Mouse (Mus musculus) CH12.LX (cell line): ENCODE results near the gene Eif3a. TPM values are rescaled to one million over a fixed set of nuclear protein-coding genes. Genes with fewer than 3 reads are reported as not detected.

Source experiments
- DNase-seq: peaks from one replicate; pipeline ENCODE4 v3.0.0-alpha.2; 2013; ENCODE audit errors: extremely low read depth
- H3K27ac ChIP-seq: 2 replicates; pipeline ENCODE4 v1.5.1; 2012; ENCODE audit warnings: low read depth, mild to moderate bottlenecking, control low read depth, moderate library complexity; ENCODE audit not compliant: insufficient read depth
- H3K27me3 ChIP-seq: replicated peaks from 2 replicates; pipeline ENCODE3; 2012; ENCODE audit warnings: inconsistent platforms
- H3K36me3 ChIP-seq, 2 experiments: replicated peaks in 1 of 2; 2 replicates each; pipeline versions ENCODE3 to v1.6.1; 2012; ENCODE audit warnings: inconsistent platforms in 1 of 2, low read length in 1 of 2, mild to moderate bottlenecking in 1 of 2, mixed read lengths in 1 of 2, moderate library complexity in 1 of 2; ENCODE audit not compliant: control insufficient read depth in 1 of 2, insufficient read depth in 1 of 2
- H3K4me1 ChIP-seq, 2 experiments: 2 replicates each; pipeline ENCODE4 v1.6.1; 2012; ENCODE audit warnings: inconsistent platforms in 1 of 2, moderate library complexity in 1 of 2; ENCODE audit not compliant: insufficient read depth in 2 of 2, control insufficient read depth in 1 of 2
- H3K4me2 ChIP-seq: 2 replicates; pipeline ENCODE4 v1.6.1; 2012; ENCODE audit warnings: low read depth, mild to moderate bottlenecking, control low read depth; ENCODE audit not compliant: poor library complexity, insufficient read depth, severe bottlenecking
- H3K4me3 ChIP-seq, 3 experiments: fragments of 150-350 bp in 1 of 3; sonication (generic) in 1 of 3; replicated peaks in 1 of 3; 2 replicates each; pipeline versions ENCODE3 to v1.5.1; 2011 to 2012; ENCODE audit warnings: low read depth in 2 of 3, low read length in 2 of 3, mild to moderate bottlenecking in 2 of 3, moderate library complexity in 2 of 3, control low read depth in 1 of 3, improper control_type of control experiment in 1 of 3, inconsistent platforms in 1 of 3, mixed read lengths in 1 of 3; ENCODE audit not compliant: poor library complexity in 1 of 3
- H3K79me2 ChIP-seq: replicated peaks from 2 replicates; pipeline ENCODE4 v1.6.1; 2012; ENCODE audit warnings: mild to moderate bottlenecking, moderate library complexity; ENCODE audit not compliant: control insufficient read depth, poor library complexity, insufficient read depth, severe bottlenecking; ENCODE audit errors: extremely low read depth
- H3K9ac ChIP-seq: 2 replicates; pipeline ENCODE4 v1.6.1; 2012; ENCODE audit warnings: low read depth, mild to moderate bottlenecking, control low read depth, moderate library complexity; ENCODE audit not compliant: insufficient read depth
- H3K9me3 ChIP-seq: replicated peaks from 2 replicates; pipeline ENCODE3; 2012; ENCODE audit warnings: low read length, inconsistent platforms, mixed read lengths
- BHLHE40 ChIP-seq: IDR thresholded peaks from 2 replicates; pipeline ENCODE4 v1.6.1; 2011; ENCODE audit warnings: mild to moderate bottlenecking, low read depth, low read length, improper control_type of control experiment
- CHD1 ChIP-seq: IDR thresholded peaks from 2 replicates; pipeline ENCODE4 v1.6.1; 2012; ENCODE audit warnings: low read depth, low read length, improper control_type of control experiment, inconsistent platforms
- CTCF ChIP-seq, 2 experiments: IDR thresholded peaks in 1 of 2; conservative IDR thresholded peaks in 1 of 2; 2 replicates each; pipeline ENCODE4 v1.5.1; 2011 to 2012; ENCODE audit warnings: low read depth in 2 of 2, low read length in 2 of 2, improper control_type of control experiment in 1 of 2, inconsistent platforms in 1 of 2, mild to moderate bottlenecking in 1 of 2, moderate library complexity in 1 of 2
- EP300 ChIP-seq: IDR thresholded peaks from 2 replicates; pipeline ENCODE4 v1.6.1; 2011; ENCODE audit warnings: low read length, improper control_type of control experiment
- ETS1 ChIP-seq: conservative IDR thresholded peaks from 2 replicates; pipeline ENCODE4 v1.6.1; 2012; ENCODE audit warnings: low read depth, mild to moderate bottlenecking, inconsistent platforms, low read length, improper control_type of control experiment, moderate library complexity
- GABPA ChIP-seq: IDR thresholded peaks from 2 replicates; pipeline ENCODE4 v1.6.1; 2012; ENCODE audit warnings: low read depth, low read length, improper control_type of control experiment, inconsistent platforms; ENCODE audit not compliant: insufficient replicate concordance
- HCFC1 ChIP-seq: IDR thresholded peaks from 2 replicates; pipeline ENCODE4 v1.6.1; 2012; ENCODE audit warnings: low read depth, mild to moderate bottlenecking, inconsistent platforms, low read length, improper control_type of control experiment
- IRF4 ChIP-seq: IDR thresholded peaks from 2 replicates; pipeline ENCODE4 v1.6.1; 2014; ENCODE audit warnings: low read depth, mild to moderate bottlenecking, inconsistent platforms, low read length, improper control_type of control experiment
- JUN ChIP-seq: IDR thresholded peaks from 2 replicates; pipeline ENCODE4 v1.6.1; 2011; ENCODE audit warnings: low read depth, mild to moderate bottlenecking, low read length, improper control_type of control experiment, moderate library complexity; ENCODE audit not compliant: insufficient read depth
- JUND ChIP-seq: conservative IDR thresholded peaks from 2 replicates; pipeline ENCODE4 v1.6.1; 2011; ENCODE audit warnings: low read depth, low read length, improper control_type of control experiment
- KAT2A ChIP-seq: IDR thresholded peaks from 2 replicates; pipeline ENCODE4 v1.6.1; 2012; ENCODE audit warnings: low read length, improper control_type of control experiment, inconsistent platforms; ENCODE audit not compliant: insufficient replicate concordance
- MAX ChIP-seq: IDR thresholded peaks from 2 replicates; pipeline ENCODE4 v1.6.1; 2011; ENCODE audit warnings: low read length, improper control_type of control experiment
- MAZ ChIP-seq: IDR thresholded peaks from 2 replicates; pipeline ENCODE4 v1.6.1; 2012; ENCODE audit warnings: low read depth, mild to moderate bottlenecking, inconsistent platforms, low read length, improper control_type of control experiment, moderate library complexity
- MEF2A ChIP-seq: IDR thresholded peaks from 2 replicates; pipeline ENCODE4 v1.6.1; 2014; ENCODE audit warnings: low read depth, mild to moderate bottlenecking, inconsistent platforms, low read length, improper control_type of control experiment, borderline replicate concordance
- MXI1 ChIP-seq: IDR thresholded peaks from 2 replicates; pipeline ENCODE4 v1.6.1; 2011; ENCODE audit warnings: mild to moderate bottlenecking, low read depth, low read length, improper control_type of control experiment
- MYC ChIP-seq: IDR thresholded peaks from 2 replicates; pipeline ENCODE4 v1.6.1; 2011; ENCODE audit warnings: low read depth, mild to moderate bottlenecking, improper control_type of control experiment, low read length
- NELFE ChIP-seq: IDR thresholded peaks from 2 replicates; pipeline ENCODE4 v1.6.1; 2011; ENCODE audit warnings: low read depth, low read length, improper control_type of control experiment
- NRF1 ChIP-seq: IDR thresholded peaks from 2 replicates; pipeline ENCODE4 v1.6.1; 2014; ENCODE audit warnings: low read depth, mild to moderate bottlenecking, inconsistent platforms, low read length, improper control_type of control experiment, moderate library complexity
- PAX5 ChIP-seq: IDR thresholded peaks from 2 replicates; pipeline ENCODE4 v1.6.1; 2012; ENCODE audit warnings: low read length, inconsistent platforms, mixed read lengths
- POLR2A ChIP-seq: IDR thresholded peaks from 2 replicates; pipeline ENCODE4 v1.6.1; 2011; ENCODE audit warnings: low read depth, mild to moderate bottlenecking, improper control_type of control experiment, low read length
- POLR2AphosphoS2 ChIP-seq: IDR thresholded peaks from 2 replicates; pipeline ENCODE4 v1.6.1; 2011; ENCODE audit warnings: low read depth, low read length, improper control_type of control experiment
- RCOR1 ChIP-seq: conservative IDR thresholded peaks from 2 replicates; pipeline ENCODE4 v1.6.1; 2012; ENCODE audit warnings: low read depth, mild to moderate bottlenecking, inconsistent platforms, low read length, improper control_type of control experiment
- SMC3 ChIP-seq: IDR thresholded peaks from 2 replicates; pipeline ENCODE4 v1.6.1; 2011; ENCODE audit warnings: low read depth, low read length, improper control_type of control experiment
- USF1 ChIP-seq: IDR thresholded peaks from 2 replicates; pipeline ENCODE4 v1.6.1; 2014; ENCODE audit warnings: low read depth, mild to moderate bottlenecking, inconsistent platforms, low read length, improper control_type of control experiment
- ZKSCAN1 ChIP-seq: IDR thresholded peaks from 2 replicates; pipeline ENCODE4 v1.6.1; 2012; ENCODE audit warnings: low read depth, inconsistent platforms, low read length, improper control_type of control experiment, borderline replicate concordance
- ZMIZ1 ChIP-seq: IDR thresholded peaks from 2 replicates; pipeline ENCODE4 v1.6.1; 2012; ENCODE audit warnings: low read depth, mild to moderate bottlenecking, inconsistent platforms, low read length, improper control_type of control experiment
- ZNF384 ChIP-seq: IDR thresholded peaks from 2 replicates; pipeline ENCODE4 v1.6.1; 2012; ENCODE audit warnings: low read depth, low read length, improper control_type of control experiment, inconsistent platforms
- dilution Hi-C: fragments of 300-500 bp; cut with MboI; formaldehyde crosslinking; loops from 2 replicates; pipeline ENCODE4 v1.14.3; 2020; ENCODE audit warnings: low sequenced_read_pairs; ENCODE audit not compliant: extremely low pct_unique_long_range_greater_than_20kb, extremely low pct_ligation_motif_present
- in situ Hi-C: fragments of 300-500 bp; cut with MboI; formaldehyde crosslinking; loops from 3 replicates; pipeline ENCODE4 v1.14.3; 2019; ENCODE audit warnings: low sequenced_read_pairs, low pct_ligation_motif_present, low pct_unique_long_range_greater_than_20kb, mixed read lengths
- polyA plus RNA-seq: library from polyadenylated mRNA; unstranded; fragments of >175 nt; gene quantifications from 2 replicates; pipeline ENCODE4 v1.2.1, GENCODE M21; 2012; ENCODE audit warnings: low read depth; ENCODE audit not compliant: insufficient read length
- total RNA-seq, 2 experiments: library from RNA; depleted of rRNA; stranded (reverse); fragments of 300-350 nt in 1 of 2; fragments of >200 nt in 1 of 2; gene quantifications; 2 replicates each; pipeline ENCODE4 v1.2.3; 2012 to 2014

Eif3a gene
- total and polyA plus RNA-seq, 3 experiments, result 128 to 372 (median 213) TPM

DNA sequence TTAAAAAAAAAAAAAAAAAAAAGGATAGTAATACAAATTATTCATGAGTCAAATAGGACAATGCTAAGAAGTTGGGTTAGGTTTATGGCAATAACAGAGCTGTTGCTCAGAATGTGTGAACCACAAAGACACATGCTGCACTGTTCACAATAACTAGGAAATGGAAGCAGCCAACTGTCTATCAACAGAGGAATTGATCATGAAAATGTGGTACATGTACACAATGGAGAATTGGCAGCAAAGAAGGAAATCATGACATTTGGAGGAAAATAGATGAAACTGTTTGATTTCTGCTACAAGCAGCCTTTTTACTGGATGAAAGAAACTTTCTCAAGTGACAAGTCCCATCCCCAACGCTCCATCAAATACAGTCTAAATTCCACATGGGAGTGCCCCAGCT lies 58.5 kb downstream of the Eif3a start:
- no peaks in the 10 kb centered on the region for H3K36me3 ChIP-seq
- no peaks in the 10 kb centered on the region for H3K4me1 ChIP-seq
- no peak for DNase-seq
- H3K27me3 ChIP-seq, result peaks cover 3% of the 10 kb centered on the region
- H3K79me2 ChIP-seq, result no peaks in the 10 kb centered on the region
- in situ Hi-C loops, result no loop called here
- H3K9ac ChIP-seq, result no peak overlapping the region
- H3K4me2 ChIP-seq, result no peak overlapping the region
- TF ChIP-seq IRF4 (no peak), JUN (no peak), EP300 (no peak), NELFE (no peak), SMC3 (no peak), MAZ (no peak), CHD1 (no peak), ETS1 (no peak), POLR2A (no peak), NRF1 (no peak), ZNF384 (no peak), JUND (no peak), MAX (no peak), BHLHE40 (no peak), KAT2A (no peak), PAX5 (no peak), POLR2AphosphoS2 (no peak), ZKSCAN1 (no peak), USF1 (no peak)
- H3K9me3 ChIP-seq, result no peaks in the 10 kb centered on the region
- H3K4me3 ChIP-seq, result no peak overlapping the region
- no peak overlapping the region for H3K27ac ChIP-seq
- dilution Hi-C loops, result no loop called here

- H3K4me1 ChIP-seq, result no peaks in the 10 kb centered on the region
- no peaks in the 10 kb centered on the region for H3K79me2 ChIP-seq
- no peaks in the 10 kb centered on the region for H3K9me3 ChIP-seq
- dilution Hi-C loops, result no loop called here
- no peak overlapping the region for H3K27ac ChIP-seq
- in situ Hi-C loops, result no loop called here
- TF ChIP-seq IRF4, result no peak
- no peak for TF ChIP-seq CTCF (conservative IDR thresholded peaks at IDR 0.05 in 1 of 2, IDR thresholded peaks at IDR 0.05 in 1 of 2; ENCODE audit: low read depth in 2 of 2, low read length in 2 of 2)
- no peak for TF ChIP-seq ZNF384
- TF ChIP-seq MYC, result no peak
- no peak for TF ChIP-seq ZMIZ1
- TF ChIP-seq JUND, result no peak
- TF ChIP-seq NELFE, result no peak
- no peak for TF ChIP-seq MXI1
- TF ChIP-seq EP300, result no peak
- no peak for TF ChIP-seq ETS1
- no peak for TF ChIP-seq MEF2A
- no peak for TF ChIP-seq ZKSCAN1
- TF ChIP-seq GABPA, result no peak
- TF ChIP-seq BHLHE40, result no peak
- TF ChIP-seq RCOR1, result no peak
- TF ChIP-seq HCFC1, result no peak
- no peak for TF ChIP-seq POLR2AphosphoS2
- no peak overlapping the region for H3K4me3 ChIP-seq
- no peak overlapping the region for H3K9ac ChIP-seq
- no peaks in the 10 kb centered on the region for H3K36me3 ChIP-seq
- H3K4me2 ChIP-seq, result no peak overlapping the region
- DNase-seq, result no peak
- peaks cover 3% of the 10 kb centered on the region for H3K27me3 ChIP-seq
Observed at GRCm38 (mm10) chr19:60731299-60731698, 59.2 kb downstream of the Eif3a start.
